Mouse (Mus musculus): ENCODE measurements around the gene Rictor. TPM values are rescaled to one million over a fixed set of nuclear protein-coding genes. Genes with fewer than 3 reads are reported as not detected.
"Not testable (repeated sequence)": the region's sequence is repeated elsewhere in the genome, so short reads cannot be mapped to it uniquely, and the experiment has no call there.

Rictor gene
- polyA plus RNA-seq, 1 experiment from 2014 or later: 13.1 TPM

DNA sequence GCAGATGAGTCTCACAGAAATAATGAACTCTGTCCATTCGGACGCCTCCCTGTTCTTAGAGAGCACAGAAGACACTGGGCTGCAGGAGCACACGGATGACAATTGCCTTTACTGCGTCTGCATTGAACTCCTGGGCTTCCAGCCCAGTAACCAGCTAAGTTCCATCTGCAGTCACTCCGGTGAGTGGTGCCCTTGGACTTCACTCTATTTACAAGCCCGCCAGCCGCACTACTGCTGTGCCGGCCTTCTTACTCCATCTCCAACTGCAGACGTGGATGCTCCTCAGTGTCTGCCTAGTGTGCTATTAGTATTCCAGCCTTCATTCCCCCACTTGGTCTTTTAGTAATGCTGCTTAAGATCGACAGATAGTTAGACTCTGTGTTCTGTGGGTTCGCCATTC, 83.5 kb downstream of the Rictor start:
- no peak for TF ChIP-seq CTCF (IDR thresholded peaks at IDR 0.05)
- H3K27me3 ChIP-seq: no peaks in the 10 kb centered on the region
- ATAC-seq: no peak
- ChIA-PET CTCF (no interaction called here), POLR2A (no interaction called here)
- in situ Hi-C loops (cut with MboI; ENCODE audit: low pct_unique_long_range_greater_than_20kb): no loop called here
- no peak for DNase-seq (ENCODE audit: low read depth, low spot score)

DNA sequence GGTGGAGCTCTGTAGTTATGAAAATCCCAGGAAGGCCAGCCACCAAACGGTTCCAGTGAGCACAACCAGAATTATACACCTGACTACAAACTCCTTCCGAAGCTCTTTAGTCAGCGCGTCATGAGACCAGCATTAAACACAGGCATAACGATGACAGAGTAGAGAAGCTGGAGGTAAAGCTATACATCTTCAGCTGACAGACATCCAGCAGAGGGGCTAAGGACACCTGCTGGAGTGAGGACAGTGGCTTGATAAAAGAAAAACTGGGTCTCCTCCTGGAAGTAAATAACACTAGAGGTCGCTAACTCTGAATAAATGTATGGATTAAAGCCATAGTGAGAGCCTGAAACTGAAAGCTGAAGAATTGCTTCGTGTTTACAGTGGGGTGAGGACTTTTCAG, 84.7 kb downstream of the Rictor start:
- ChIA-PET CTCF (interaction anchor here (0.9 to 1.7 kb wide), 5 partner anchors 8 to 651 kb away, joined by 3 to 5 read pairs (median 3); no protein-coding TSS in a partner anchor), POLR2A (no interaction called here)
- ATAC-seq (no peak), DNase-seq (ENCODE audit: low read depth, low spot score) (no peak)
- TF ChIP-seq CTCF (IDR thresholded peaks at IDR 0.05): no peak
- no peaks in the 10 kb centered on the region for H3K27me3 ChIP-seq
- in situ Hi-C loops (cut with MboI; ENCODE audit: low pct_unique_long_range_greater_than_20kb): no loop called here

DNA sequence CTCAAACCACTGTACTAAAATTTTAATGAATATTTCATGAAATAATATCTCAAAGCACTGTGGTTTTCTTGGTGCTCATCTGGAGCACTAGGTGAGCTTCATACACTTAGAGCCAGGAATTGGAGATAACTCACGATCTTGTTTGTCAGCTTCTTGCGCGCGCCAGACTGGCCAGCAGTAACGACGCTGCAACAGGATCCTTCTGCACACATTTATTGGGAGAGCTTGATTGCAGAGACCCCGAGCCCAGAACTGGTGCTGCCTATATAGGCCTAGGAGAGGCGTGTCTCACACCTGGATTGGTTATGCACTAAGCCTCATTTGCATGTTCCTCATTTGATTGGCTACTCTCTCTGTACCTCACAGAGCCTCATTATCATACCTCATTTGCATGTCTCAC, 93.0 kb downstream of the Rictor start:
- CTCF ChIA-PET; DNase-seq (ENCODE audit: low read depth, low spot score); in situ Hi-C loops (cut with MboI; ENCODE audit: low pct_unique_long_range_greater_than_20kb); H3K27me3 ChIP-seq; POLR2A ChIA-PET; ATAC-seq: not testable (repeated sequence)

DNA sequence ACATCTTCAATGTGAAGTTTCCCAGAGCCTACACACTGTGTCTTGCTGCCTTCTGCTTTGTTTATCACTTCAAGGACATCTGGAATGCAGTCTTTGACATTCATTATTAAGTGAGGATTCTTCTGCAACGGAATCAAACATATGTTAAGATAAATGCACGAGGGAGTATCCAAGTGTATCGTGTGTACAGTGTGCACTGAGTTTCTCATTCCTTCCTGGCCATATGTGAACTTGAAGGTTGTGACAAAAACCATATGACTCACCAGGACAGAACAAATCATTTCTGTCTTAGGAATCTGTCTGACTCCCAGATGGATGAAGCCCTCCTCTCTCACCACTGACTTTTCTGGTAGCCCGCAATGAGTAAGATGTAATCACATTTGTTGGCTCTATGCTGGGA, 107.6 kb downstream of the Rictor start:
- ATAC-seq (no peak), DNase-seq (ENCODE audit: low read depth, low spot score) (no peak)
- H3K27me3 ChIP-seq: no peaks in the 10 kb centered on the region
- no peak for TF ChIP-seq CTCF (IDR thresholded peaks at IDR 0.05)
- ChIA-PET CTCF (interaction anchor here (1.1 kb wide), 1 partner anchor 17 kb away, joined by 3 read pairs; no protein-coding TSS in a partner anchor), POLR2A (no interaction called here)
- in situ Hi-C loops (cut with MboI; ENCODE audit: low pct_unique_long_range_greater_than_20kb): no loop called here

DNA sequence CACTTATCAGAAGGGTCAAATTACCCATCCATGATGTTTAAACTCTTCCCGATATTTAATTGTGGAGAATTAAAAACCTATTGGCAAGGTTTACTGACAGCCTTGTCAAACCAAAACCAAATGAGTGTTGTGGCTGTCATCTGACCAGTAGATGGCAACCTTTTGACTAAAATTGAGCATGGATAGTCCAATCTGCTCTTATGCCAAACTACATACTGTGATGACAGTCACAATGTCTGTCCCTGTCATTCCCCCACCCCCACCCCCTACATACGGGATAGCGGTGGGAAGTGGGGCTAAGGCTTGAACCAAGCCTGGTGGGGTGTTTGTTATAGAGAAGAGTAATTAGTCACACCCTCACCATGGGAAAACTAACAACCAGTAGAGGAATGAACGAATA, 132.0 kb downstream of the Rictor start:
- in situ Hi-C loops (cut with MboI; ENCODE audit: low pct_unique_long_range_greater_than_20kb): no loop called here
- DNase-seq (ENCODE audit: low read depth, low spot score): no peak

DNA sequence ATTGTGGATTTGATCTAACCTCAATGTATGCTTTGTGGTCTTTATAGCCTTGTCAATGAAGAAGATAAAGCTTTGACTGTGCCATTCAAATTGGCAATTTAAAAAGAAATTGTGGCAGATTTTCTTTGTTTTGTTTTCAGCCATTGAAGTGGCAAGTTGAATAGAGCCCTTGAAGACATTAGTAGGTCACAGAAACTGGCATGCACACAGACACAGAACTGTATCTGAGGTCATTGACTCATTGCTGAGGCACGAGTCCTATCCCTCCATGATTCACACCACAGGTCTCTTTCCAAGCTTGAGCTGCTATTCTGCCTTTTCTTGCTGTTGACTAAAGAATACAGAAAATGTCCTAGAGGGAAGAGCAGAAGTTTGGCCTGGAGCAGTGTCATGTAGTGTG, 141.7 kb downstream of the Rictor start:
- in situ Hi-C loops (cut with MboI; ENCODE audit: low pct_unique_long_range_greater_than_20kb): no loop called here
- ChIA-PET CTCF (interaction anchor here (1.1 to 2.8 kb wide), 5 partner anchors 10 to 68 kb away, joined by 3 to 9 read pairs (median 3); no protein-coding TSS in a partner anchor), POLR2A (no interaction called here)
- DNase-seq (ENCODE audit: low read depth, low spot score): peak; percentile 55
- peak; percentile 98 for ATAC-seq
- H3K27me3 ChIP-seq: no peaks in the 10 kb centered on the region
- no peak for TF ChIP-seq CTCF (IDR thresholded peaks at IDR 0.05)

More for the DNA sequence above, 132.0 kb downstream of the Rictor start:
- H3K27me3 ChIP-seq: no peaks in the 10 kb centered on the region
- CTCF ChIA-PET: interaction anchor here (1.0 to 2.4 kb wide), 6 partner anchors 9 to 386 kb away, joined by 3 to 10 read pairs (median 4); no protein-coding TSS in a partner anchor
- POLR2A ChIA-PET: no interaction called here
- TF ChIP-seq CTCF (IDR thresholded peaks at IDR 0.05): peak; percentile 67
- no peak for ATAC-seq

Other genes with a start within 250 kb of the Rictor start
- gene Fyb, start 185.5 kb upstream of the Rictor start, polyA plus RNA-seq (2021): 1.3 TPM
- gene Osmr, start 166.6 kb downstream of the Rictor start, polyA plus RNA-seq (2021): 92.0 TPM

All from Patski (cell line).